Mouse (Mus musculus): ENCODE results near the gene Tppp2. TPM values are rescaled to one million over a fixed set of nuclear protein-coding genes. Genes with fewer than 3 reads are reported as not detected.
A peak's percentile ranks its signal among the peaks of the same experiment; 100 is the strongest.

Gene Tppp2
- polyA plus RNA-seq, 1 experiment from 2014 or later = not detected

DNA sequence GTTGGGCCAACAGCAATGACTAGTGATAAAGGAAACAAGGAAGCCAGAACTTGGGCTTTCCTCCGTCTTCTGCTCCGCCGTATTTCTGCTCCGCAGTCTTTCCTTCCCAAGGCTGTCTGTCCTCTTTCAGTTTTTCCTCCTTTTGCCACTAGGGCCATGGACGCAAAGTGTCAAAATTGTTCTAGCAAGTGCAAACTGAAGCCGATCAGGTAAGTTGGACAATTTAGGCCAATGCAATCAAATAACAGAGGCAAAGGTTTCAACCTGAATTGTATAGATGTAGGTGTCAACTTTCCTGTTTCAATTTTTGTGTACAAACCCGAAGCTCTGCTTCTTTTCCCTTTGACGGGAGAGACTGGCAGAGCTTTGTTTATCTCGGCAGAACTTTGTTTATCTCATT lies 11.7 kb downstream of the Tppp2 start:
- H3K9ac ChIP-seq (replicated peaks) = no peak overlapping the region
- no peak overlapping the region for H3K4me2 ChIP-seq (replicated peaks)
- H3K4me1 ChIP-seq = peaks cover 14% of the 10 kb centered on the region; the same call in 1 of the 2 replicates
- no peaks in the 10 kb centered on the region for H3K27me3 ChIP-seq
- H3K4me3 ChIP-seq = no peak overlapping the region
- H3K9me3 ChIP-seq = no peaks in the 10 kb centered on the region
- no peaks in the 10 kb centered on the region for H3K36me3 ChIP-seq
- WGBS = 62% methylated on average over 9 of the region's 9 CpGs
- peak overlapping the region; percentile 9; the same call in 1 of the 2 replicates for H3K27ac ChIP-seq (replicated peaks)
- ATAC-seq (replicated peaks) = no peak

DNA sequence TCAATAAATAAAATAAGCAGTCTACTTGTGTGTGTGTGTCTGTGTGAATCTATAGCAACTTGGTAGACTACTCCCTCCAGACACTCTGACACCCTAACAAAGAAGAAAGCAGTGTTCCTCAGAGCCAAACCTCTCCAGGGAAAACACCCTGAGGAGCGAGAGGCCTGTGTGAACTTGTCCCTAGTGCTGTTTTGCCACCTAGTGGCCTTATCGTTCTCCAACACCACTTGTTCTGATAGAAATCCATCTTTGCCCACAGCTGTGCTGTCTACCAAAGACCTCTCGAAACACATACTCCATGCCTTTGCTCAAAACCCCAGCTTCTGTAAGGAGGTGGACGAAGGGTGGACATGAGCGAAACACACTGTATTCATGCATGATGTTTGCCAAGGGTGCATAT lies 12.6 kb downstream of the Tppp2 start:
- Histone ChIP-seq H3K36me3 (no peaks in the 10 kb centered on the region), H3K9ac (replicated peaks) (no peak overlapping the region), H3K4me3 (no peak overlapping the region), H3K9me3 (no peaks in the 10 kb centered on the region), H3K4me2 (replicated peaks) (no peak overlapping the region), H3K27ac (replicated peaks) (no peak overlapping the region), H3K4me1 (peaks cover 14% of the 10 kb centered on the region; the same call in 1 of the 2 replicates), H3K27me3 (no peaks in the 10 kb centered on the region)
- 32% methylated on average over 5 of the region's 5 CpGs for WGBS
- peak; percentile 87 for ATAC-seq (replicated peaks)

DNA sequence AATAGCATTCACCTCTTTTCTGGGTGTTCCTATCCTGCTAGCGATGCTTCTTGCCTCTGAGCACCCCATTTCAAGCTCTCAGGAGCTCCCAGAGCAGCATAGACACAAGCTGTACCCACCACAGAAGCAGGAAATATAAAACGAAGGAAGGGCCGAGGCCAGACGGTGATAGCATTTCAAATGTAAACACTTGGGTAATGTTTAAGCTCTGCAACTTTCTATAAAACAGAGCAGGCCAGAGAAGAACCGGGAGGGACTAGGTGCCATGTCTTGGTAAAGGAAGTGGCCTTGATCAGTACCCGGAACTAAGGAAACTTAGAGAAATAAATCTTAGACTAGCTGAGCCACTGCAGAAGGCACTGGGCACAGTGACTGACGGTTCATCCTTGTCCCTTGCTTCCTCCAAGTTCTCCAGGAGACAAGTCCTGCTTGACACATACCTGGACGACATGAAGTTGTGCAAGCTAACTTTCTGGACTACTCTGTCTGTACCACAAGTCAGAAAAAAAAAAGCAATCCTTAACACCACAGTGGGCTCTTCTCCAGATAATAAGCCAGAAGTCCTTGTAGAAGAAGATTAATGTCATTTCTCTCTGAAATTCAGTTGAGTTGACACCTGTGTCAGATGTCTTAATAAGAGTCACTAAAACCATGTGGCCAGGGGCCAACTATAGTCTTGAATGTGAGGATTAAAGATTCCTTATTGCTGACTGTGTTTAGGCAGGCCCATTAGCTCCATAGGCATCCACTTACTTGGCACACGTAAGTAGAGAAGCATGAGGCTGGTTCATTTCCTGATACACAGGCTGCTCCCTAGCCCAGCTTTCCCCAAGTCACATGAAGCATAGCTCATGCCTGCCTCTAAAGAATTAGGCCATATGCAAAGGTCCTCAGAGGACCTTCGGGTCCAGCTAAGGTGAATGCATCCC lies 14.1 kb downstream of the Tppp2 start:
- Histone ChIP-seq H3K36me3 (no peaks in the 10 kb centered on the region), H3K27ac (replicated peaks) (no peak overlapping the region), H3K4me3 (no peak overlapping the region), H3K4me1 (peaks cover 14% of the 10 kb centered on the region; the same call in 1 of the 2 replicates), H3K27me3 (no peaks in the 10 kb centered on the region), H3K4me2 (replicated peaks) (no peak overlapping the region), H3K9me3 (no peaks in the 10 kb centered on the region), H3K9ac (replicated peaks) (no peak overlapping the region)
- ATAC-seq (replicated peaks) = no peak
- 84% methylated on average over 10 of the region's 10 CpGs for WGBS

DNA sequence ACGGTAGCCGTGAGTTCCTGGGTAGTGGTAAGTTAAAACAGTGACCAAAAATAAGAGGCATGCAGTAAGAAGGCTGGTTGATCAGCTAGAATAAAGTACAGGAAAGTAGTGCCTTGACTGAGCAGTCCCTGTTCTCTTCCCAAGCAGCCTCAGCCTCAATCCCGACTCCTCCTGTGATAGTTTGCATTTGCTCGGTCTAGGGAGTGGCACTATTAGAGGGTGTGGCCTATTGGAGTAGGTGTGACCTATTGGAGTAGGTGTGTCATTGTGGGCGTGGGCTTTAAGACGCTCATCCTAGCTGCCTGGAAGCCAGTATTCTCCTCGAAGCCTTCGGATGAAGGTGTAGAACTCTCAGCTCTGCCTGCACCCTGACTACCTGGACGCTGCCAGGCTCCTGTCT lies 20.8 kb downstream of the Tppp2 start:
- Histone ChIP-seq H3K4me2 (replicated peaks) (no peak overlapping the region), H3K36me3 (no peaks in the 10 kb centered on the region), H3K27ac (replicated peaks) (no peak overlapping the region), H3K9me3 (no peaks in the 10 kb centered on the region), H3K9ac (replicated peaks) (no peak overlapping the region), H3K4me1 (no peaks in the 10 kb centered on the region), H3K4me3 (no peak overlapping the region), H3K27me3 (no peaks in the 10 kb centered on the region)
- ATAC-seq (replicated peaks) = no peak
- WGBS = 88% methylated on average over 9 of the region's 9 CpGs

DNA sequence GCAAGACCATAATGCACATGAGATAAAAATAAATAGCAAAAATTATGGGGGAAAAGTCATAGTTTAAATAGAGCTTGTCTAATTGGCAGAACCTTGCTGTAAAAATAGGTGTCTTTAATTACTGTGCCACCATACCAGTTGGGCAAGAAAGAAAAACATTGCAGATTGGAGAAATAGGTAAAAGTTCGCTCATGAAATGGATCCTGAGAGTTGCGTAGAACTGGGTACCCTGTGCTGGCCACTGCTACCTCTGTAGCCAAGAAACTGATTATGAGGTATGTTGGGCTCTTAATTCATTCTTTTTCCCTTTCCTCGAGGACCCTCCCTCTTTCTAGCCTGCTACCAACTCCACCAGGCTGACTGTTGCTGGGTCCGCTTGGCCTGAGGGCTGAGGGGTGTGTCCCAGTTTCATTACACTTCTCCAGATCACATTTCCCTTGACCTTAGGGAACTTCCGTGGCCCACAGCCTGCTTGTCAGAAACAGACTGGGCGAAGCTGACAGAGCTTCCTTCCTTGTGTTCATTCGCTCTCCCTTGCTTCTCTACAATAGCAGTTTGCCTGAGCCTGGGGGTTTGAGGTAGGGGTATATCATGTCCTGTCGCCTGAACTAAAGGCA lies 22.8 kb downstream of the Tppp2 start:
- H3K4me3 ChIP-seq = no peak overlapping the region
- H3K36me3 ChIP-seq = no peaks in the 10 kb centered on the region
- H3K4me1 ChIP-seq = no peaks in the 10 kb centered on the region
- no peak overlapping the region for H3K4me2 ChIP-seq (replicated peaks)
- H3K9me3 ChIP-seq = no peaks in the 10 kb centered on the region
- no peak overlapping the region for H3K27ac ChIP-seq (replicated peaks)
- no peak overlapping the region for H3K9ac ChIP-seq (replicated peaks)
- no peaks in the 10 kb centered on the region for H3K27me3 ChIP-seq
- no peak for ATAC-seq (replicated peaks)
- WGBS = 33% methylated on average over 8 of the region's 8 CpGs

DNA sequence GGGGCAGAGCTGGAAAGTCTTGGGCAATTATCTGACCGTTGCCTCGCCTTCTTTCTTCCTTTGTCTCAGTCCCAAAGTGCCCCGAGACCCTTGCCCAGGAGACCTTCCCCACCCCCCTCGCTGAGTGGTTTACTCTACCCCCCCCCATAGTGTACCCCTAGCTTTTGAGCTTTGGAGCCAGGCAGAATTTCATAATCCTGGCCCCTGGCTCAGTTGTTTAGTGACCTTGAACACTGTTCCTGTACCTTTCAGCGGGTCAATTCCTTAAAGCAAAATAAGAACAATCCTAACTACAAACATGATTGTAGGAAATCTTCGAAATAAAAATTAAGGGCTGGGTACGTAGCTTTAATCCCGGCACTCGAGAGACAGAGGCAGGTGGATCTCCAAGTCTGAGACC lies 23.4 kb downstream of the Tppp2 start:
- no peaks in the 10 kb centered on the region for H3K27me3 ChIP-seq
- H3K9ac ChIP-seq (replicated peaks) = no peak overlapping the region
- no peak overlapping the region for H3K27ac ChIP-seq (replicated peaks)
- WGBS = 52% methylated on average over 9 of the region's 9 CpGs
- H3K4me3 ChIP-seq = no peak overlapping the region
- no peak overlapping the region for H3K4me2 ChIP-seq (replicated peaks)
- no peaks in the 10 kb centered on the region for H3K4me1 ChIP-seq
- ATAC-seq (replicated peaks) = no peak
- H3K36me3 ChIP-seq = no peaks in the 10 kb centered on the region
- no peaks in the 10 kb centered on the region for H3K9me3 ChIP-seq

DNA sequence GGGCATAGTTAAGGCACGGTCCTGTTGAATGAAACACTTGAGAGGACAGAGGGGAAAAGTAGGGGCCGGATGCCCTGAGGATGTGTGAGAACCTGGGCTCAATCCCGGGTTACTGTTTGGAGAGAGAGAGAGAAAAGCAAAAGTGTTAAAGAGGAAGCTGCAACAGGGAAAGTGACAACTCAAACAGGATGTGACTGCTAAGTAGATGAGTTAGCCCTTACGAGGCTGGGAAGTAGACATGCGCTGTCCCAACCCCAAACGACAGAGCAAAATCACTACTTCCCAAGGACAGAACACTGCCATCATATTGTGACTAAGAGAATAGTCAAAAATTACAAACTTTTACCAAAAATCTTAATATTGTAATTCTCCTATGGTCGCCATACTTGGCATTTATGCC lies 24.0 kb downstream of the Tppp2 start:
- no peak overlapping the region for H3K4me3 ChIP-seq
- H3K9me3 ChIP-seq = no peaks in the 10 kb centered on the region
- H3K27me3 ChIP-seq = no peaks in the 10 kb centered on the region
- no peaks in the 10 kb centered on the region for H3K4me1 ChIP-seq
- no peak for ATAC-seq (replicated peaks)
- 75% methylated on average over 7 of the region's 7 CpGs for WGBS
- no peak overlapping the region for H3K4me2 ChIP-seq (replicated peaks)
- no peaks in the 10 kb centered on the region for H3K36me3 ChIP-seq
- no peak overlapping the region for H3K27ac ChIP-seq (replicated peaks)
- H3K9ac ChIP-seq (replicated peaks) = no peak overlapping the region

DNA sequence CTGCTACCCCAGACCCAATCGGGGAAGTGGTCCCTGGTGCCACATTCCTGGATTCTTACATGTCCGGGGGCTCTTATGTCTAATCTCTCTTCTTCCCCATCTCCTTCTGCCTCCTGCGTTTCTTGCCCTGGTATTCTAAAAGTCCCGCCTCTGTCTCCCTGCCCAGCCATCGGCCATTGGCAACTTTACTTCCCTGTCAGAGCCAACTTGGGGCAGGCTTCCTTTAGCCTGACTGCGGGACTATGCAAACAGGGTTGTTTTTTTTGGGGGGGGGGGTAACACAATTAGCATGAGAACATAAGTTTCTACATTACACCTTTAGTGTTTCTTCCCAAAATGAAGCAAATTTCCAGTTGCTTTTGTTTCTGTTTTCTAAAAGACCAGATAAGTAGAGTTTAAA lies 25.1 kb downstream of the Tppp2 start:
- no peaks in the 10 kb centered on the region for H3K36me3 ChIP-seq
- H3K4me3 ChIP-seq = no peak overlapping the region
- H3K4me1 ChIP-seq = no peaks in the 10 kb centered on the region
- WGBS = 87% methylated on average over 6 of the region's 6 CpGs
- H3K9ac ChIP-seq (replicated peaks) = no peak overlapping the region
- H3K4me2 ChIP-seq (replicated peaks) = no peak overlapping the region
- no peak for ATAC-seq (replicated peaks)
- no peak overlapping the region for H3K27ac ChIP-seq (replicated peaks)
- no peaks in the 10 kb centered on the region for H3K9me3 ChIP-seq
- no peaks in the 10 kb centered on the region for H3K27me3 ChIP-seq

DNA sequence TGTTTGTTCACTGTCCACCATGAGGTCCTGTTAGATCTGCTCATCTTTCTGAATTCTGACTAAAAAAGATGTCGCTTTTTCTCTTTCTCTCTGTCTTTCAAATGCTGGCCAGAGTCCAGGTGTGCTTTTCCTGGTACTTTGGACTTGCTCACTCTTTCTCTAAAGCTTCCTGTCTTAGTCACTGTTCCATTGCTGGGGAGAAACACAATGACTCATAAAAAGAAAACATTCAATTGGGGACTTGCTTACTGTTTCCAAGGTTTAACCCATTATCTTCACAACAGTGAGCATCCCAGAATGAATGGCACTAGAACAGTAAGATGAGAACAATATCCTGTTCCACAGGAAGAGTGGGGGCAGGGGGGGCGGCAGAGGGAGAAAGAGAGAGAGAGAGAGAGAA lies 42.1 kb downstream of the Tppp2 start:
- WGBS = 95% methylated on average over 2 of the region's 2 CpGs
- Histone ChIP-seq H3K9me3 (no peaks in the 10 kb centered on the region), H3K9ac (replicated peaks) (no peak overlapping the region), H3K4me1 (no peaks in the 10 kb centered on the region), H3K27me3 (no peaks in the 10 kb centered on the region), H3K4me3 (no peak overlapping the region), H3K27ac (replicated peaks) (no peak overlapping the region), H3K4me2 (replicated peaks) (no peak overlapping the region), H3K36me3 (no peaks in the 10 kb centered on the region)
- no peak for ATAC-seq (replicated peaks)

DNA sequence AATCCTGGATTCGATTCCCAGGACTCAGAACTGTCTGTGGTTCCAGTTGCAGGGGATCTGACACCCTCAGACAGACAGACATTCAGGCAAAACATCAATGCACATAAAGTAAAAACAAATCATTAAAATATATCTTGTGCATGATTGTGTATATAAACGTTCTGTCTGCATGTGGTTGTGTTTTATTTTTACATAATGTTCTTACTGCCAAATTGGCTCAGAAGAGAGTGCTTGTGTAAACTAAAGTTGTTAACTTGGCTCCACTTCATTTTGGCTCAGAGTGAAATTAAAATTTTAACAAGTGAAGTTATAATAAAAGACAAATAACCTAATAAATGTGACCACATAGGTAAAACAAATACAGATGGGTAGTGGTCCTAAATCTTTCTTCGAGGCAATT lies 49.2 kb downstream of the Tppp2 start:
- H3K27me3 ChIP-seq = no peaks in the 10 kb centered on the region
- no peak for ATAC-seq (replicated peaks)
- H3K36me3 ChIP-seq = no peaks in the 10 kb centered on the region
- 81% methylated on average over 3 of the region's 3 CpGs for WGBS
- H3K4me3 ChIP-seq = no peak overlapping the region
- no peaks in the 10 kb centered on the region for H3K4me1 ChIP-seq
- H3K9ac ChIP-seq (replicated peaks) = no peak overlapping the region
- no peak overlapping the region for H3K27ac ChIP-seq (replicated peaks)
- H3K9me3 ChIP-seq = no peaks in the 10 kb centered on the region
- H3K4me2 ChIP-seq (replicated peaks) = no peak overlapping the region

Data from forebrain, embryonic 15.5 days (tissue).